Mouse (Mus musculus): ENCODE data around the gene Dlx2.

Gene Dlx2

GRCm38 (mm10) chr2:71540611-71541417 is 5.7 kb downstream of the Dlx2 start:
- DNase-seq: peak; percentile 22 to 30

GRCm38 (mm10) chr2:71534242-71535052 is 12.1 kb downstream of the Dlx2 start:
- DNase-seq: peak; percentile 7 to 32

- DNase-seq: no peak
Measured at GRCm38 (mm10) chr2:71533094-71533493, 13.5 kb downstream of the Dlx2 start.

- peak; percentile 17 to 36 for DNase-seq
Measured at GRCm38 (mm10) chr2:71531990-71532970, 14.3 kb downstream of the Dlx2 start.

GRCm38 (mm10) chr2:71531124-71531590 is 15.4 kb downstream of the Dlx2 start:
- DNase-seq: no peak

GRCm38 (mm10) chr2:71530391-71531123 is 16.0 kb downstream of the Dlx2 start:
- peak; percentile 15 to 39 for DNase-seq

- DNase-seq: peak; percentile 65 to 71
Measured at GRCm38 (mm10) chr2:71529511-71530351, 16.8 kb downstream of the Dlx2 start.

- DNase-seq: peak in 1 of 2 experiments; percentile 49
Measured at GRCm38 (mm10) chr2:71528714-71529510, 17.6 kb downstream of the Dlx2 start.

- peak; percentile 44 to 48 for DNase-seq
Measured at GRCm38 (mm10) chr2:71528014-71528713, 18.4 kb downstream of the Dlx2 start, which contains the start of gene Dlx1. Gene Dlx1, plus strand, starts transcription at chr2:71528113.

- peak; percentile 24 to 52 for DNase-seq
Measured at GRCm38 (mm10) chr2:71527323-71528013, 19.1 kb downstream of the Dlx2 start.

- no peak for DNase-seq
Measured at GRCm38 (mm10) chr2:71526595-71527322, 19.8 kb downstream of the Dlx2 start.

GRCm38 (mm10) chr2:71524763-71525162 is 21.8 kb downstream of the Dlx2 start:
- DNase-seq: no peak

- DNase-seq: no peak
Measured at GRCm38 (mm10) chr2:71523431-71523830, 23.1 kb downstream of the Dlx2 start.

GRCm38 (mm10) chr2:71522871-71523270 is 23.7 kb downstream of the Dlx2 start:
- no peak for DNase-seq

- no peak for DNase-seq
Measured at GRCm38 (mm10) chr2:71517466-71518099, 29.0 kb downstream of the Dlx2 start.

GRCm38 (mm10) chr2:71516995-71517394 is 29.6 kb downstream of the Dlx2 start:
- no peak for DNase-seq

GRCm38 (mm10) chr2:71512326-71512725 is 34.2 kb downstream of the Dlx2 start:
- DNase-seq: no peak

Data from cerebellum, postnatal 10 days (tissue).